Mouse (Mus musculus) thymus, adult 2 months (tissue): ENCODE data around the gene Ckm.

ENCODE experiments used
- CTCF ChIP-seq: fragments of 200-500 bp; IDR thresholded peaks from 2 replicates; pipeline ENCODE4 v1.5.1; 2012; ENCODE audit warnings: mild to moderate bottlenecking, control low read depth, low read length, moderate library complexity, borderline replicate concordance; ENCODE audit not compliant: control insufficient read depth, poor library complexity, insufficient read depth; ENCODE audit errors: extremely low read depth
- POLR2A ChIP-seq: fragments of 200-500 bp; IDR thresholded peaks from 2 replicates; pipeline ENCODE4 v1.6.1; 2012; ENCODE audit warnings: mild to moderate bottlenecking, low read length, control low read depth, moderate library complexity; ENCODE audit not compliant: control insufficient read depth, poor library complexity, insufficient read depth; ENCODE audit errors: extremely low read depth

DNA sequence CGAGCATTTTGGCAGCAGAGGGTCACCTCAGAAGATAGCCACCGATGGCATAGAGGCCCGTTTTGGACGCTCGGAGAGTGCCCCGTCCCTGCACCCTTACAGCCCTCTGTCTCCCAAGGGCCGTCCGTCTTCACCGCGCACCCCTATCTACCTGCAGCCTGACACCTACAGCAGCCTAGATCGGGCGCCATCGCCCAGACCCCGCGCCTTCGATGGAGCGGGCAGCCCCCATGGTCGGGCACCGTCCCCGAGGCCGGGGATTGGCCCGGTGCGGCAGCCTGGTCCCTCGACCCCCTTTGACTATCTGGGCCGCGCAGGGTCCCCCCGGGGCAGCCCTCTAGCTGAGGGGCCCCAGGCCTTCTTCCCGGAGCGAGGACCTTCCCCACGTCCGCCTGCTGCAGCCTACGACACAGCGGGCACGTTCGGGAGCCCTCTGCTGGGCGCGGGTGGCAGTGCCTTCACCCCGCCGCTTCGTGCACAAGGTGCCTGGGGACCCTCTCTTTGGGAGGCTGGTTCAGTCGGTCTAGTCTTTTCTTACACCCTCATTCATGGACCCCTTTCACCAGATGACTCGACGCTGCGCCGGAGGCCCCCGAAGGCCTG, 34.7 kb upstream of the Ckm start:
- peak; percentile 83 for TF ChIP-seq CTCF
- peak; percentile 32; the same call in 1 of the 2 replicates for TF ChIP-seq POLR2A
